Mouse (Mus musculus): Measurements from ENCODE around the gene 1700018F24Rik. TPM values are rescaled to one million over a fixed set of nuclear protein-coding genes. Genes with fewer than 3 reads are reported as not detected.
"Not testable (repeated sequence)": the region's sequence is repeated elsewhere in the genome, so short reads cannot be mapped to it uniquely, and the experiment has no call there.

Gene 1700018F24Rik
- polyA plus RNA-seq, 1 experiment from 2014 or later: not detected

DNA sequence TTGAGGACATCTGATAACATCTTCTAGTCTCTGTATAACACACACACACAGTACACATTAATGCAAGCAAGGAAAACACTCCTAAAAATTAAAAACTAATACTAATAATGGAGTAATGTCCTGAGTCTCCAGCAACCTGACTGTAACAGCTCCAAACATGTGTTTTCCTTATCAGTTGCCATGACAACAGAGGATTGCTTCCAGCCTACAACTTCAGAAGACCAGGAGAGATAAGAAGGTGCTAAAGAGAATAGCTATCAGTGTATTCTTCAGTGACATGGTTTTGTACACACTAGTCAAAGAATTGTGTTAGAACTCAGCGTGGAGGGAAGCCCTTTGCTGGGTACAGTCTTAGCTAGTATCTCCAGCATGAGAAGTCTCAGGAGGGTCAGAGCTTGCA lies 22.1 kb upstream of the 1700018F24Rik start:
- not testable (repeated sequence) for DNase-seq (ENCODE audit: low spot score); H3K9me3 ChIP-seq (ENCODE audit: control insufficient read depth, low read length); H3K36me3 ChIP-seq (ENCODE audit: control insufficient read depth, insufficient read depth, low read length); H3K9ac ChIP-seq (ENCODE audit: low read length); H3K27me3 ChIP-seq (ENCODE audit: control insufficient read depth, insufficient read depth, low read length); H3K4me2 ChIP-seq (ENCODE audit: low read depth, low read length, severe bottlenecking); ATAC-seq (replicated peaks; ENCODE audit: low FRiP score); H3K27ac ChIP-seq (ENCODE audit: low read depth, low read length); H3K4me3 ChIP-seq (ENCODE audit: low read depth, low read length); H3K4me1 ChIP-seq (replicated peaks; ENCODE audit: control insufficient read depth, insufficient read depth, low read length)
- 81% methylated on average over 1 of the region's 1 CpGs for WGBS

DNA sequence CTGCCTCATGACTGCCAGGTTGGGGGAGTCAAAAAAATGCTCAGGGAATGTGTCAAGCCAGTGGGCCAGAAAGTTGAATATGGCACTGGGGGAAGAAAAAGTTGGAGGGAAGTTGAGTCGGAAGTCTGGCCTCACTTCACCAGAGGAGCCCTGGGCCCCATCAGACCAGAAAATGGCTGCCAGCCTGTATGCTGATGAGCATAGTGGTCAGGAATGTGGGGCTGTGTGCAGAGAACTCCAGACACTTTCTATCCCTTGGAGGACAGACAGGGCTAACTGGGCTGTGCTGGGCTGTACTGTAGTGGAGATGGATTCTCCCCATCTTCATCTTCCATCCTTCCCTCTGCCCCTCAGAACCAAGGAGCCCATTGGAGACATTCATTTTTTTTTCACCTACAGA lies 12.3 kb upstream of the 1700018F24Rik start:
- not testable (repeated sequence) for H3K4me1 ChIP-seq (replicated peaks; ENCODE audit: control insufficient read depth, insufficient read depth, low read length); H3K9me3 ChIP-seq (ENCODE audit: control insufficient read depth, low read length); DNase-seq (ENCODE audit: low spot score); H3K27ac ChIP-seq (ENCODE audit: low read depth, low read length); H3K4me2 ChIP-seq (ENCODE audit: low read depth, low read length, severe bottlenecking); H3K27me3 ChIP-seq (ENCODE audit: control insufficient read depth, insufficient read depth, low read length); H3K36me3 ChIP-seq (ENCODE audit: control insufficient read depth, insufficient read depth, low read length); H3K4me3 ChIP-seq (ENCODE audit: low read depth, low read length); H3K9ac ChIP-seq (ENCODE audit: low read length); ATAC-seq (replicated peaks; ENCODE audit: low FRiP score)
- 89% methylated on average over 1 of the region's 1 CpGs for WGBS

DNA sequence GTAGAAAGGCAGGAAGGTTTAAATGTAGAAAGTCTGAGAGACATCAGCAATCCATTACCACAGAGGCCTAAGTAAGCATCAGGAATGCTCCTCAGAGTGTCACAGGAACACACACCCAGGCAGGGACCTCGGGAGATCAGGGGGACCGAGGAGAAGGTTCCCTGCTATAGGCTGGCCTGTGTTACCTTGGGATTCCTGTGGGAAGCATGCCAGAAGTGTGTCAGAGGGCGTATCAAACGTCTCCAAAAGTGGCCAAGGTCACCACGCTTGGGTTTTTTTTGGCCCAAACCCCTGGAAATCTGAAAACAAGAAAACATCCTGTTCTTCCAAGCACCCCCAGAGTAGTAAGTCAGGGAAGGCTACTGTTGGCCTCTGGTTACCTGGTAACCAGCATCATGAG lies 10.4 kb upstream of the 1700018F24Rik start, which contains the start of gene Gm4871:
Gm4871 (minus strand) TSS at position 364 of the 400 bp plus-strand sequence.
- WGBS: 74% methylated on average over 5 of the region's 5 CpGs
- H3K9me3 ChIP-seq (ENCODE audit: control insufficient read depth, low read length); DNase-seq (ENCODE audit: low spot score); H3K4me3 ChIP-seq (ENCODE audit: low read depth, low read length); H3K27ac ChIP-seq (ENCODE audit: low read depth, low read length); ATAC-seq (replicated peaks; ENCODE audit: low FRiP score); H3K9ac ChIP-seq (ENCODE audit: low read length); H3K4me1 ChIP-seq (replicated peaks; ENCODE audit: control insufficient read depth, insufficient read depth, low read length); H3K27me3 ChIP-seq (ENCODE audit: control insufficient read depth, insufficient read depth, low read length); H3K36me3 ChIP-seq (ENCODE audit: control insufficient read depth, insufficient read depth, low read length); H3K4me2 ChIP-seq (ENCODE audit: low read depth, low read length, severe bottlenecking): not testable (repeated sequence)

DNA sequence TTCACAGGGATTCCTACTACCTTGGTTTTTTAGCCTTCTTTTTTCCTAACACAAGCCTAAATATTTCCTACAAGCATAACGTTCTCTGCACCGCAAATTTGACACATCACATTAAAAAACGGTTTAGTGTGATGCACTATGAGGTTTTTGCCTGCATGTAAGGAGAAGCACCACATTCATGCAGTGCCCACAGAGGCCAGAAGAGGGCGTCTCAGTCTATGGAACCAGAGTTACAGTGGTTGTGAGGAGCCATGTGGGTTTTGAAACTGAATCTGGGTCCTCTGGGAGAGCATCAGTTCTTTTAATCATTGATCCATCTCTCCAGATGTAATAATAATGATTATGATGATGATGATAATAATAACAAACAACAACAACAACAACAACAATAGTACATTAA lies 1.2 kb upstream of the 1700018F24Rik start:
- Histone ChIP-seq H3K4me2 (ENCODE audit: low read depth, low read length, severe bottlenecking) (no peak overlapping the region), H3K36me3 (ENCODE audit: control insufficient read depth, insufficient read depth, low read length) (no peaks in the 10 kb centered on the region), H3K27me3 (ENCODE audit: control insufficient read depth, insufficient read depth, low read length) (no peaks in the 10 kb centered on the region), H3K9me3 (ENCODE audit: control insufficient read depth, low read length) (no peaks in the 10 kb centered on the region), H3K4me3 (ENCODE audit: low read depth, low read length) (no peak overlapping the region), H3K4me1 (replicated peaks; ENCODE audit: control insufficient read depth, insufficient read depth, low read length) (no peaks in the 10 kb centered on the region), H3K27ac (ENCODE audit: low read depth, low read length) (no peak overlapping the region), H3K9ac (ENCODE audit: low read length) (no peak overlapping the region)
- WGBS: 45% methylated on average over 4 of the region's 4 CpGs
- ATAC-seq (replicated peaks; ENCODE audit: low FRiP score) (no peak), DNase-seq (ENCODE audit: low spot score) (peak; percentile 57)

DNA sequence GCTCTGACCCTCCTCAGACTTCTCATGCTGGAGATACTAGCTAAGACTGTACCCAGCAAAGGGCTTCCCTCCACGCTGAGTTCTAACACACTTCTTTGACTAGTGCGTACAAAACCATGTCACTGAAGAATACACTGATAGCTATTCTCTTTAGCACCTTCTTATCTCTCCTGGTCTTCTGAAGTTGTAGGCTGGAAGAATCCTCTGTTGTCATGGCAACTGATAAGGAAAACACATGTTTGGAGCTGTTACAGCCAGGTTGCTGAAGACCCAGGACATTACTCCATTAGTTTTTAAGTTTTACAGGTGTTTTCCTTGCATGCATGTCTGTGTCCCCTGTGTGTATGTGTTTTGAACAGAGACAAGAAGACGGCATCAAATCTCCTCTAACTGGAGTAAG lies 11.4 kb downstream of the 1700018F24Rik start:
- H3K4me2 ChIP-seq (ENCODE audit: low read depth, low read length, severe bottlenecking); H3K27me3 ChIP-seq (ENCODE audit: control insufficient read depth, insufficient read depth, low read length); DNase-seq (ENCODE audit: low spot score); H3K27ac ChIP-seq (ENCODE audit: low read depth, low read length); H3K36me3 ChIP-seq (ENCODE audit: control insufficient read depth, insufficient read depth, low read length); ATAC-seq (replicated peaks; ENCODE audit: low FRiP score); H3K9ac ChIP-seq (ENCODE audit: low read length); H3K9me3 ChIP-seq (ENCODE audit: control insufficient read depth, low read length); H3K4me1 ChIP-seq (replicated peaks; ENCODE audit: control insufficient read depth, insufficient read depth, low read length); H3K4me3 ChIP-seq (ENCODE audit: low read depth, low read length): not testable (repeated sequence)
- WGBS: 90% methylated on average over 3 of the region's 3 CpGs

DNA sequence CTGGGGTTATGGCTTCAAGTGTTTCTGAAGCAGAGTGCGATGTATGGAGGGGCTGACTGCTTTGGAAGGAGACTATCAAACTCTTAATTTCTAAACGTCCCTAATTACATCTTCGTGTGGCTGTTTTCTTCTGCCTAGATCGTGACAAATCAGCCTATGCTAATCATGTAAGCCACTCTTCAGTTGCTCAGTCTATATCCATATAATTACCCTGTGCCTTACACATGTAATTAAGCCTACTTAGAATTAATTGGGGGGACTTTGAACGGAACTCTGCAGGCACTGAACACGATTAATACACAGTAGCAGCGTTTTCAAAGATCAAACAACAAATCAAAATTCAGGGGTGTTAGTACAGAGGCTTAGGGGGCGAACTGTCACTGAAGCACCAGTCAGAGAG lies 15.1 kb downstream of the 1700018F24Rik start:
- ATAC-seq (replicated peaks; ENCODE audit: low FRiP score) (no peak), DNase-seq (ENCODE audit: low spot score) (no peak)
- H3K9ac ChIP-seq (ENCODE audit: low read length): no peak overlapping the region
- no peak overlapping the region for H3K4me2 ChIP-seq (ENCODE audit: low read depth, low read length, severe bottlenecking)
- H3K27me3 ChIP-seq (ENCODE audit: control insufficient read depth, insufficient read depth, low read length): no peaks in the 10 kb centered on the region
- WGBS: 61% methylated on average over 8 of the region's 8 CpGs
- H3K4me3 ChIP-seq (ENCODE audit: low read depth, low read length): no peak overlapping the region
- H3K36me3 ChIP-seq (ENCODE audit: control insufficient read depth, insufficient read depth, low read length): no peaks in the 10 kb centered on the region
- H3K27ac ChIP-seq (ENCODE audit: low read depth, low read length): no peak overlapping the region
- no peaks in the 10 kb centered on the region for H3K9me3 ChIP-seq (ENCODE audit: control insufficient read depth, low read length)
- H3K4me1 ChIP-seq (replicated peaks; ENCODE audit: control insufficient read depth, insufficient read depth, low read length): no peaks in the 10 kb centered on the region

DNA sequence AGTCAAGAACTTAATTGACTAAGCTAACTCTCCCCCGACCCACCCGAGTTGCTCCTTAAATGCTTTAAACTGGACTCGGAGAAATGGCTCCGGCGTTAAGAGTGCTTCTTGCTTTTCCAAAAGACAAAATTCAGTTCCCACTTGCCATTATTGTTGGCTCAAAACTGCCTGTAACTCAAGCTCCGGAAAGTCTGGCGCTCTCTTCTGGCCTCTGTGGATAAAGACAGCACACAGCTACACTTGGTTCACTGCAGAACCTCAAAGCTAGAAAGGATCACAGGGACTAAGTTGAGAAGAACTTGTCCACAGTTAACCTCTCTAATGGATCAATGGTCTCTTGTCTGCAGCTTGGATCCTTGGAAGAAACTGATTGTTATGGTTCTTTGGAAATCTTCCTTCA lies 15.9 kb downstream of the 1700018F24Rik start:
- H3K27me3 ChIP-seq (ENCODE audit: control insufficient read depth, insufficient read depth, low read length): no peaks in the 10 kb centered on the region
- no peak overlapping the region for H3K4me3 ChIP-seq (ENCODE audit: low read depth, low read length)
- ATAC-seq (replicated peaks; ENCODE audit: low FRiP score): no peak
- no peak for DNase-seq (ENCODE audit: low spot score)
- no peaks in the 10 kb centered on the region for H3K36me3 ChIP-seq (ENCODE audit: control insufficient read depth, insufficient read depth, low read length)
- 92% methylated on average over 7 of the region's 7 CpGs for WGBS
- H3K27ac ChIP-seq (ENCODE audit: low read depth, low read length): no peak overlapping the region
- H3K4me2 ChIP-seq (ENCODE audit: low read depth, low read length, severe bottlenecking): no peak overlapping the region
- H3K9me3 ChIP-seq (ENCODE audit: control insufficient read depth, low read length): no peaks in the 10 kb centered on the region
- no peaks in the 10 kb centered on the region for H3K4me1 ChIP-seq (replicated peaks; ENCODE audit: control insufficient read depth, insufficient read depth, low read length)
- no peak overlapping the region for H3K9ac ChIP-seq (ENCODE audit: low read length)

DNA sequence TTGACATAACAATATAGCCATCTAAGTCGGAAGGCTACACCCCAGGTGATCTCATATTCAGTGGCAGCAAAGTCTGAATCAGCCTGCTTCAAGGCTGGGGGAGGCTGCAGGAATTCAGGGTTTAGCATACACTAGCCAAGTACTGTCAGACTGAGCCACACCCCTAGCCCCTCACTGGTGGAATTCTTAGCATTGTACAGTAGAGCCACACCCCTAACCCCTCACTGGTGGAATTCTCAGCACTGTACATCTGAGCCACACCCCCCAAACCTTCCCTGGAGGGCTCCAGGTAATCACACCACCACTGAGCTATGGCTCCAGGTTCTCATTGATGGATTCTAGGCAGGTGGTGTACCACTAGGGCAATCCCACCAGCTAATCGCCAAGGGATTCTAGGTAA lies 16.7 kb downstream of the 1700018F24Rik start:
- DNase-seq (ENCODE audit: low spot score): no peak
- no peaks in the 10 kb centered on the region for H3K9me3 ChIP-seq (ENCODE audit: control insufficient read depth, low read length)
- no peak overlapping the region for H3K27ac ChIP-seq (ENCODE audit: low read depth, low read length)
- H3K36me3 ChIP-seq (ENCODE audit: control insufficient read depth, insufficient read depth, low read length): no peaks in the 10 kb centered on the region
- no peak overlapping the region for H3K4me3 ChIP-seq (ENCODE audit: low read depth, low read length)
- H3K4me2 ChIP-seq (ENCODE audit: low read depth, low read length, severe bottlenecking): no peak overlapping the region
- ATAC-seq (replicated peaks; ENCODE audit: low FRiP score): no peak
- 80% methylated on average over 2 of the region's 2 CpGs for WGBS
- no peaks in the 10 kb centered on the region for H3K27me3 ChIP-seq (ENCODE audit: control insufficient read depth, insufficient read depth, low read length)
- H3K4me1 ChIP-seq (replicated peaks; ENCODE audit: control insufficient read depth, insufficient read depth, low read length): no peaks in the 10 kb centered on the region
- H3K9ac ChIP-seq (ENCODE audit: low read length): no peak overlapping the region

GRCm38 (mm10) chr5:145064765-145065340 lies 22.1 kb downstream of the 1700018F24Rik start:
- Histone ChIP-seq H3K4me3 (ENCODE audit: low read depth, low read length) (no peak overlapping the region), H3K4me1 (replicated peaks; ENCODE audit: control insufficient read depth, insufficient read depth, low read length) (no peaks in the 10 kb centered on the region), H3K4me2 (ENCODE audit: low read depth, low read length, severe bottlenecking) (no peak overlapping the region), H3K27me3 (ENCODE audit: control insufficient read depth, insufficient read depth, low read length) (no peaks in the 10 kb centered on the region), H3K9me3 (ENCODE audit: control insufficient read depth, low read length) (no peaks in the 10 kb centered on the region), H3K36me3 (ENCODE audit: control insufficient read depth, insufficient read depth, low read length) (no peaks in the 10 kb centered on the region), H3K27ac (ENCODE audit: low read depth, low read length) (no peak overlapping the region), H3K9ac (ENCODE audit: low read length) (no peak overlapping the region)
- DNase-seq (ENCODE audit: low spot score) (no peak), ATAC-seq (replicated peaks; ENCODE audit: low FRiP score) (no peak)
- WGBS: 87% methylated on average over 1 of the region's 1 CpGs

All from forebrain, embryonic 11.5 days (tissue).